Mouse (Mus musculus) midbrain, embryonic 12.5 days (tissue): Measurements from ENCODE around the gene Atp5g3. TPM values are rescaled to one million over a fixed set of nuclear protein-coding genes. Genes with fewer than 3 reads are reported as not detected.
A peak's percentile ranks its signal among the peaks of the same experiment; 100 is the strongest.
"Not testable (repeated sequence)": the region's sequence is repeated elsewhere in the genome, so short reads cannot be mapped to it uniquely, and the experiment has no call there.

ENCODE experiments used
- ATAC-seq: fragments of 200-750 bp; cut with Nextera tagmentation; 2 replicates; pipeline ENCODE4 v1.8.0; 2017; ENCODE audit warnings: low read depth, moderate TSS enrichment, moderate library complexity; ENCODE audit not compliant: low FRiP score
- H3K27ac ChIP-seq: fragments of 300-500 bp; sonication (generic); replicated peaks from 2 replicates; pipeline ENCODE4 v1.5.1; 2016; ENCODE audit warnings: mild to moderate bottlenecking
- H3K27me3 ChIP-seq: fragments of 300-500 bp; sonication (generic); 2 replicates; pipeline ENCODE4 v1.6.1; 2016; ENCODE audit warnings: mild to moderate bottlenecking
- H3K36me3 ChIP-seq: fragments of 300-500 bp; sonication (generic); 2 replicates; pipeline ENCODE4 v1.6.1; 2016
- H3K4me1 ChIP-seq: fragments of 300-500 bp; sonication (generic); 2 replicates; pipeline ENCODE4 v1.6.1; 2016
- H3K4me2 ChIP-seq: fragments of 300-500 bp; sonication (generic); replicated peaks from 2 replicates; pipeline ENCODE4 v1.6.1; 2016; ENCODE audit warnings: mild to moderate bottlenecking, moderate library complexity
- H3K4me3 ChIP-seq: fragments of 300-500 bp; sonication (generic); 2 replicates; pipeline ENCODE4 v1.5.1; 2016; ENCODE audit warnings: mild to moderate bottlenecking
- H3K9ac ChIP-seq: fragments of 300-500 bp; sonication (generic); replicated peaks from 2 replicates; pipeline ENCODE4 v1.6.1; 2016; ENCODE audit warnings: mild to moderate bottlenecking, moderate library complexity
- H3K9me3 ChIP-seq: fragments of 300-500 bp; sonication (generic); 2 replicates; pipeline ENCODE4 v1.6.1; 2016; ENCODE audit warnings: mild to moderate bottlenecking
- WGBS: fragments of 180-500 bp; shearing (Covaris S2); methylation state at CpG from one replicate; pipeline ENCODE4 v1.1.7; 2016; 5-methylcytosine and 5-hydroxymethylcytosine counted together
- polyA plus RNA-seq: library from polyadenylated mRNA; unstranded; fragments of >200 nt; fragmentation: Nextera tagmentation; extraction: Ambion mirVana; gene quantifications from 2 replicates; pipeline ENCODE4 v1.2.1, GENCODE M21; 2016

Gene Atp5g3
- polyA plus RNA-seq, 1 experiment from 2014 or later: 697 TPM

- Histone ChIP-seq H3K4me2 (no peak overlapping the region), H3K36me3 (no peaks in the 10 kb centered on the region), H3K4me1 (no peaks in the 10 kb centered on the region), H3K27ac (no peak overlapping the region), H3K9ac (no peak overlapping the region), H3K9me3 (no peaks in the 10 kb centered on the region), H3K4me3 (no peak overlapping the region), H3K27me3 (no peaks in the 10 kb centered on the region)
- WGBS: 73% methylated on average over 3 of the region's 3 CpGs
- no peak for ATAC-seq
These were observed 14.4 kb upstream of the Atp5g3 start for GRCm38 (mm10) chr2:73925539-73925938.

- 0 out of 2 replicates have a peak, but pooled peaks have one; percentile 52 for ATAC-seq
- WGBS: 21% methylated on average over 5 of the region's 5 CpGs
- Histone ChIP-seq H3K4me2 (no peak overlapping the region), H3K4me3 (no peak overlapping the region), H3K9ac (no peak overlapping the region), H3K36me3 (no peaks in the 10 kb centered on the region), H3K27ac (no peak overlapping the region), H3K4me1 (no peaks in the 10 kb centered on the region), H3K9me3 (no peaks in the 10 kb centered on the region), H3K27me3 (no peaks in the 10 kb centered on the region)
These were observed 14.0 kb upstream of the Atp5g3 start for GRCm38 (mm10) chr2:73925089-73925488.

GRCm38 (mm10) chr2:73919642-73920041, 8.5 kb upstream of the Atp5g3 start:
- Histone ChIP-seq H3K9me3 (no peaks in the 10 kb centered on the region), H3K27ac (no peak overlapping the region), H3K4me2 (no peak overlapping the region), H3K4me1 (no peaks in the 10 kb centered on the region), H3K9ac (no peak overlapping the region), H3K4me3 (no peak overlapping the region), H3K36me3 (no peaks in the 10 kb centered on the region), H3K27me3 (no peaks in the 10 kb centered on the region)
- 80% methylated on average over 7 of the region's 7 CpGs for WGBS
- no peak for ATAC-seq

- Histone ChIP-seq H3K4me3 (no peak overlapping the region), H3K9me3 (no peaks in the 10 kb centered on the region)
- WGBS: 84% methylated on average over 3 of the region's 3 CpGs
These were observed 1.1 kb upstream of the Atp5g3 start for GRCm38 (mm10) chr2:73912264-73912663.

GRCm38 (mm10) chr2:73910571-73911174, 453 bp downstream of the Atp5g3 start:
- Histone ChIP-seq H3K9ac (peak overlapping the region; percentile 99), H3K4me2 (peak overlapping the region; percentile 78), H3K9me3 (no peaks in the 10 kb centered on the region), H3K27me3 (no peaks in the 10 kb centered on the region), H3K36me3 (peaks cover 27% of the 10 kb centered on the region), H3K4me1 (peaks cover 8% of the 10 kb centered on the region; the same call in 1 of the 2 replicates), H3K27ac (peak overlapping the region; percentile 90), H3K4me3 (peak overlapping the region; percentile 99)
- under 1% methylated on average over 43 of the region's 50 CpGs for WGBS
- no peak; the same call in none of the 2 replicates for ATAC-seq

More at GRCm38 (mm10) chr2:73912264-73912663, 1.1 kb upstream of the Atp5g3 start:
- no peak overlapping the region for H3K9ac ChIP-seq
- H3K4me2 ChIP-seq: no peak overlapping the region
- no peak overlapping the region for H3K27ac ChIP-seq
- H3K4me1 ChIP-seq: peaks cover 8% of the 10 kb centered on the region; the same call in 1 of the 2 replicates
- H3K36me3 ChIP-seq: peaks cover 20% of the 10 kb centered on the region
- ATAC-seq: no peak
- H3K27me3 ChIP-seq: no peaks in the 10 kb centered on the region

- Histone ChIP-seq H3K27me3 (no peaks in the 10 kb centered on the region), H3K36me3 (peaks cover 32% of the 10 kb centered on the region), H3K9ac (no peak overlapping the region), H3K4me2 (no peak overlapping the region), H3K4me1 (peaks cover 8% of the 10 kb centered on the region; the same call in 1 of the 2 replicates), H3K9me3 (no peaks in the 10 kb centered on the region), H3K4me3 (no peak overlapping the region), H3K27ac (no peak overlapping the region)
- 96% methylated on average over 2 of the region's 2 CpGs for WGBS
- ATAC-seq: no peak
These were observed 2.0 kb downstream of the Atp5g3 start for GRCm38 (mm10) chr2:73909116-73909515.

GRCm38 (mm10) chr2:73904679-73905078, 6.4 kb downstream of the Atp5g3 start:
- not testable (repeated sequence) for H3K9me3 ChIP-seq, H3K4me3 ChIP-seq, H3K27ac ChIP-seq, ATAC-seq, H3K9ac ChIP-seq, H3K4me1 ChIP-seq, H3K27me3 ChIP-seq, H3K4me2 ChIP-seq
- peaks cover 36% of the 10 kb centered on the region for H3K36me3 ChIP-seq

- Histone ChIP-seq H3K4me3 (no peak overlapping the region), H3K27ac (no peak overlapping the region), H3K27me3 (no peaks in the 10 kb centered on the region), H3K4me2 (no peak overlapping the region), H3K4me1 (no peaks in the 10 kb centered on the region), H3K9ac (no peak overlapping the region), H3K36me3 (peaks cover 29% of the 10 kb centered on the region), H3K9me3 (no peaks in the 10 kb centered on the region)
- 83% methylated on average over 2 of the region's 2 CpGs for WGBS
- ATAC-seq: no peak
These were observed 7.6 kb downstream of the Atp5g3 start for GRCm38 (mm10) chr2:73903536-73903935.

GRCm38 (mm10) chr2:73902328-73902727, 8.8 kb downstream of the Atp5g3 start:
- not testable (repeated sequence) for ATAC-seq, H3K27ac ChIP-seq, H3K4me2 ChIP-seq, H3K27me3 ChIP-seq, H3K9ac ChIP-seq, H3K4me3 ChIP-seq, H3K4me1 ChIP-seq, H3K9me3 ChIP-seq
- H3K36me3 ChIP-seq: peaks cover 17% of the 10 kb centered on the region
- WGBS: 94% methylated on average over 3 of the region's 3 CpGs

GRCm38 (mm10) chr2:73901169-73901568, 10.0 kb downstream of the Atp5g3 start:
- no peak overlapping the region for H3K4me2 ChIP-seq
- no peaks in the 10 kb centered on the region for H3K27me3 ChIP-seq
- no peaks in the 10 kb centered on the region for H3K4me1 ChIP-seq
- no peak overlapping the region for H3K9ac ChIP-seq
- H3K27ac ChIP-seq: no peak overlapping the region
- no peaks in the 10 kb centered on the region for H3K9me3 ChIP-seq
- no peak for ATAC-seq
- no peak overlapping the region for H3K4me3 ChIP-seq
- H3K36me3 ChIP-seq: peaks cover 9% of the 10 kb centered on the region; the same call in 1 of the 2 replicates

- H3K4me1 ChIP-seq: no peaks in the 10 kb centered on the region
- no peak overlapping the region for H3K4me2 ChIP-seq
- H3K36me3 ChIP-seq: peaks cover 9% of the 10 kb centered on the region; the same call in 1 of the 2 replicates
- no peak overlapping the region for H3K9ac ChIP-seq
- no peaks in the 10 kb centered on the region for H3K9me3 ChIP-seq
- 86% methylated on average over 1 of the region's 1 CpGs for WGBS
- no peak overlapping the region for H3K27ac ChIP-seq
- no peak overlapping the region for H3K4me3 ChIP-seq
- H3K27me3 ChIP-seq: no peaks in the 10 kb centered on the region
- ATAC-seq: no peak
These were observed 10.8 kb downstream of the Atp5g3 start for GRCm38 (mm10) chr2:73900364-73900763.

GRCm38 (mm10) chr2:73896919-73897318, 14.2 kb downstream of the Atp5g3 start:
- H3K27ac ChIP-seq, ATAC-seq, H3K9me3 ChIP-seq, H3K36me3 ChIP-seq, H3K4me1 ChIP-seq, H3K9ac ChIP-seq, H3K4me2 ChIP-seq, H3K27me3 ChIP-seq, H3K4me3 ChIP-seq: not testable (repeated sequence)
- 70% methylated on average over 4 of the region's 4 CpGs for WGBS
